Mouse (Mus musculus): ENCODE results near the gene Pcdh15.

GRCm38 (mm10) chr10:74414945-74415344 lies 1315.8 kb downstream of the Pcdh15 start:
- no peak for TF ChIP-seq CTCF (IDR thresholded peaks at IDR 0.05; ENCODE audit: low read depth)
- no peak for TF ChIP-seq EP300 (optimal IDR thresholded peaks at IDR 0.05)
